Comparison of ENCODE assay signal across 8 mouse cellular contexts in the genomic region with DNA sequence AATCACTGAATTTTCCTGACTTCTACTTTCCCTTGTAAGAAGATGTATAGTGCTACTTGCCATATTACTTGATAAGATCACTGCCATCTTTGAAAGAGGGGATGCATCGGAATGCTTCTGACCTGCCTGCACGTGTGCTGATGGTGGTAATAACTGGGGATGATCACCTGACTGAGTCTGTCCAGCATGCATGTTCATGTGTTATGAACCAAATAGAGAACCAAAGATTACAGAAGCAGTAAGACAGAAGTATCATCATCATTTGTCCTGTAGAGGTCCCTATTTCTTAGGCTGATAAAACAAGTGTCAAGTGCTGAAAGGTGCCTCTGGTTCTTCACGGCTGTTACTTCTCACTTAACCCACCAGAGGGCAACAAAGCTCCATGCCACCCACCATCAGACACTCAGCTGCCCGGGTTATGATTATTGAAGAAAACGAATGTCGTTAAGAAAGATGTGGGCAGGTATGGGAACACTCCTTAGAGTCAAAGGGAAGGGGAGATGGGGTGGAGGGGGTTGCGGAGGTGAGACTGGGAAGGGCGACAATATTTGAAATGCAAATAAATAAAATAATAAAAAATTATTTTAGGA. TPM values are rescaled to one million over a fixed set of nuclear protein-coding genes. Genes with fewer than 3 reads are reported as not detected.
A peak's percentile ranks its signal among the peaks of the same experiment; 100 is the strongest.
DNase-seq lines count a peak whose midpoint lies in the region; ATAC-seq and TF ChIP-seq lines count a peak whose summit lies in the region.

No protein-coding gene starts in this region.

- TF ChIP-seq CTCF in heart, adult 2 months (IDR thresholded peaks at IDR 0.05), result peak; percentile 84

- TF ChIP-seq EP300 in heart, adult 2 months (IDR thresholded peaks at IDR 0.05; ENCODE audit: insufficient read depth, low read depth, low read length), result no peak

- H3K79me2 ChIP-seq in heart, adult 2 months (replicated peaks; ENCODE audit: control insufficient read depth, insufficient read depth, low read length), result no peaks in the 10 kb centered on the region

- intact Hi-C loops in heart, adult 2 months (cut with DNase I), result loop anchor here (1.0 kb wide), 2 partner anchors 293 to 408 kb away; no protein-coding TSS in a partner anchor
- intact Hi-C loops in heart, postnatal 36 days (cut with DNase I), result loop anchor here (1.0 to 5.0 kb wide), 3 partner anchors 95 to 408 kb away; no protein-coding TSS in a partner anchor

- no peaks in the 10 kb centered on the region for H3K27me3 ChIP-seq in heart, adult 2 months (ENCODE audit: control insufficient read depth, insufficient read depth, low read length)
- H3K27me3 ChIP-seq in heart, embryonic 11.5 days (ENCODE audit: control insufficient read depth, insufficient read depth, low read length), result no peaks in the 10 kb centered on the region
- H3K27me3 ChIP-seq in midbrain, embryonic 10.5 days (ENCODE audit: low read depth, poor library complexity, severe bottlenecking), result no peaks in the 10 kb centered on the region
- H3K27me3 ChIP-seq in splenic B cell, adult 2 months (ENCODE audit: control insufficient read depth, insufficient read depth, low read length, poor library complexity, severe bottlenecking), result no peaks in the 10 kb centered on the region

- H3K27ac ChIP-seq in heart, adult 2 months, result no peak overlapping the region
- H3K27ac ChIP-seq in heart, embryonic 11.5 days (ENCODE audit: low read depth, low read length), result no peak overlapping the region
- H3K27ac ChIP-seq in midbrain, embryonic 10.5 days (replicated peaks), result no peak overlapping the region

- no peaks in the 10 kb centered on the region for H3K9me3 ChIP-seq in heart, embryonic 11.5 days (replicated peaks; ENCODE audit: control insufficient read depth, low read length)
- no peaks in the 10 kb centered on the region for H3K9me3 ChIP-seq in midbrain, embryonic 10.5 days (replicated peaks)

- H3K9ac ChIP-seq in heart, adult 2 months (ENCODE audit: low read depth, low read length), result no peak overlapping the region
- no peak overlapping the region for H3K9ac ChIP-seq in heart, embryonic 11.5 days (ENCODE audit: low read depth, low read length)

- H3K36me3 ChIP-seq in heart, adult 2 months (ENCODE audit: control insufficient read depth, insufficient read depth, low read length), result no peaks in the 10 kb centered on the region
- 0 out of 2 replicates have a peak, but pooled peaks cover under 1% of the 10 kb centered on the region for H3K36me3 ChIP-seq in heart, embryonic 11.5 days (ENCODE audit: control insufficient read depth, insufficient read depth, low read length)
- H3K36me3 ChIP-seq in midbrain, embryonic 10.5 days, result peaks cover 5% of the 10 kb centered on the region; the same call in 1 of the 2 replicates
- no peaks in the 10 kb centered on the region for H3K36me3 ChIP-seq in splenic B cell, adult 2 months (ENCODE audit: control insufficient read depth, insufficient read depth, low read length, poor library complexity, severe bottlenecking)

- H3K4me1 ChIP-seq in heart, adult 2 months (ENCODE audit: control insufficient read depth, insufficient read depth, low read length), result no peaks in the 10 kb centered on the region
- H3K4me1 ChIP-seq in heart, embryonic 11.5 days (ENCODE audit: control insufficient read depth, insufficient read depth, low read length), result no peaks in the 10 kb centered on the region
- no peaks in the 10 kb centered on the region for H3K4me1 ChIP-seq in midbrain, embryonic 10.5 days

- DNase-seq in heart, adult 2 months, result peak; percentile 27 to 35
- DNase-seq in embryo, embryonic 10.5 days (ENCODE audit: low spot score), result peak; percentile 82
- DNase-seq in heart, postnatal 36 days, result peak; percentile 29 to 37
- peak; percentile 40 for DNase-seq in layer of hippocampus, adult 9-11 months
- peak; percentile 42 for DNase-seq in midbrain, embryonic 10.5 days (ENCODE audit: low spot score)
- DNase-seq in splenic B cell, adult 2 months (ENCODE audit: low read depth, low spot score), result peak; percentile 42

- 38% methylated on average over 8 of the region's 8 CpGs for WGBS in heart, adult 2 months
- 40% methylated on average over 8 of the region's 8 CpGs for WGBS in heart, embryonic 11.5 days (ENCODE audit: insufficient replicate concordance)
- 44% methylated on average over 8 of the region's 8 CpGs for WGBS in midbrain, embryonic 10.5 days

- no peak for ATAC-seq in heart, embryonic 11.5 days (replicated peaks; ENCODE audit: insufficient number of reproducible peaks, low FRiP score, low TSS enrichment)
- peak; percentile 79 for ATAC-seq in activated CD4-positive, CD25-positive, alpha-beta regulatory T cell, adult 4 months

- TF ChIP-seq POLR2A in heart, adult 2 months (IDR thresholded peaks at IDR 0.05; ENCODE audit: insufficient read depth, low read depth, low read length), result no peak

- H3K4me2 ChIP-seq in heart, embryonic 11.5 days, result no peak overlapping the region

- no peak overlapping the region for H3K4me3 ChIP-seq in heart, adult 2 months
- H3K4me3 ChIP-seq in heart, embryonic 11.5 days (ENCODE audit: low read depth, low read length), result no peak overlapping the region
- H3K4me3 ChIP-seq in midbrain, embryonic 10.5 days, result no peak overlapping the region

RNA-seq across cellular contexts. Expression of a gene that starts 12.7 kb away (rescaled TPM):
- total RNA-seq in heart, adult 2 months (2021), result 1 to 10 TPM; 9.0 to 9.4 TPM
- 7.9 and 13.2 TPM in 2 replicates for polyA plus RNA-seq in heart, adult 2 months (2012; rRNA removed)
- 13.7 and 15.7 TPM in 2 replicates for polyA plus RNA-seq in heart, embryonic 11.5 days (2014; fragmentation: Nextera tagmentation; extraction: Ambion mirVana)
- 10 to 100 TPM; 15.7 to 24.8 TPM for polyA plus RNA-seq in activated CD4-positive, CD25-positive, alpha-beta regulatory T cell, adult 4 months (2017; shearing (Covaris generic))
- 10 to 100 TPM in 1 of 2 experiments, 1 to 10 TPM in 1; 6.8 to 10.0 TPM for total RNA-seq in heart, postnatal 36 days (2021)
- polyA plus RNA-seq in midbrain, embryonic 10.5 days (2016; fragmentation: Nextera tagmentation; extraction: Ambion mirVana), result 29.8 and 30.0 TPM in 2 replicates

Comparison
In these comparisons a context has a peak if more than half of its experiments do, and no peak if none do; other contexts are left out.
1. DNase-seq: peak in every context shown above with its lines; median percentile 82 in embryo, embryonic 10.5 days; 42 in midbrain, embryonic 10.5 days; 42 in splenic B cell, adult 2 months; 40 in layer of hippocampus, adult 9-11 months; 33 in heart, postnatal 36 days; 31 in heart, adult 2 months.